Mouse (Mus musculus): ENCODE measurements around the gene Pdxdc1. TPM values are rescaled to one million over a fixed set of nuclear protein-coding genes. Genes with fewer than 3 reads are reported as not detected.
A peak's percentile ranks its signal among the peaks of the same experiment; 100 is the strongest.

The Pdxdc1 gene
- polyA plus RNA-seq, 1 experiment from 2014 or later, result 96.6 TPM

- Histone ChIP-seq H3K9me3 (no peaks in the 10 kb centered on the region), H3K27ac (no peak overlapping the region), H3K9ac (no peak overlapping the region), H3K4me3 (no peak overlapping the region), H3K27me3 (no peaks in the 10 kb centered on the region), H3K36me3 (peaks cover 85% of the 10 kb centered on the region), H3K4me1 (no peaks in the 10 kb centered on the region), H3K4me2 (replicated peaks) (no peak overlapping the region)
- 88% methylated on average over 7 of the region's 7 CpGs for WGBS
- no peak for ATAC-seq (ENCODE audit: insufficient number of reproducible peaks, insufficient read depth, low FRiP score, low TSS enrichment)
These were observed 62.9 kb downstream of the Pdxdc1 start for GRCm38 (mm10) chr16:13840056-13840455.

- Histone ChIP-seq H3K9ac (no peak overlapping the region), H3K27ac (no peak overlapping the region), H3K4me3 (no peak overlapping the region), H3K9me3 (no peaks in the 10 kb centered on the region), H3K4me1 (no peaks in the 10 kb centered on the region), H3K27me3 (no peaks in the 10 kb centered on the region), H3K4me2 (replicated peaks) (no peak overlapping the region), H3K36me3 (peaks cover 91% of the 10 kb centered on the region)
- WGBS, result 97% methylated on average over 5 of the region's 5 CpGs
- no peak for ATAC-seq (ENCODE audit: insufficient number of reproducible peaks, insufficient read depth, low FRiP score, low TSS enrichment)
These were observed 68.5 kb downstream of the Pdxdc1 start for GRCm38 (mm10) chr16:13834382-13834781.

GRCm38 (mm10) chr16:13831606-13832005, 71.3 kb downstream of the Pdxdc1 start:
- Histone ChIP-seq H3K4me1 (no peaks in the 10 kb centered on the region), H3K9me3 (no peaks in the 10 kb centered on the region), H3K27me3 (no peaks in the 10 kb centered on the region), H3K4me3 (no peak overlapping the region), H3K27ac (no peak overlapping the region), H3K9ac (no peak overlapping the region), H3K36me3 (peaks cover 89% of the 10 kb centered on the region), H3K4me2 (replicated peaks) (no peak overlapping the region)
- 92% methylated on average over 5 of the region's 5 CpGs for WGBS
- ATAC-seq (ENCODE audit: insufficient number of reproducible peaks, insufficient read depth, low FRiP score, low TSS enrichment), result no peak

GRCm38 (mm10) chr16:13830444-13830843, 72.5 kb downstream of the Pdxdc1 start:
- Histone ChIP-seq H3K4me2 (replicated peaks) (no peak overlapping the region), H3K27ac (no peak overlapping the region), H3K4me3 (no peak overlapping the region), H3K36me3 (peaks cover 78% of the 10 kb centered on the region), H3K9ac (no peak overlapping the region), H3K9me3 (no peaks in the 10 kb centered on the region), H3K27me3 (no peaks in the 10 kb centered on the region), H3K4me1 (peaks cover 4% of the 10 kb centered on the region; the same call in 1 of the 2 replicates)
- ATAC-seq (ENCODE audit: insufficient number of reproducible peaks, insufficient read depth, low FRiP score, low TSS enrichment), result no peak
- 88% methylated on average over 10 of the region's 10 CpGs for WGBS

- H3K4me3 ChIP-seq, result no peak overlapping the region
- H3K36me3 ChIP-seq, result peaks cover 49% of the 10 kb centered on the region
- H3K27ac ChIP-seq, result no peak overlapping the region
- no peaks in the 10 kb centered on the region for H3K27me3 ChIP-seq
- H3K9ac ChIP-seq, result no peak overlapping the region
- 85% methylated on average over 4 of the region's 4 CpGs for WGBS
- no peaks in the 10 kb centered on the region for H3K9me3 ChIP-seq
- no peak for ATAC-seq (ENCODE audit: insufficient number of reproducible peaks, insufficient read depth, low FRiP score, low TSS enrichment)
- H3K4me1 ChIP-seq, result peaks cover 4% of the 10 kb centered on the region; the same call in 1 of the 2 replicates
- no peak overlapping the region for H3K4me2 ChIP-seq (replicated peaks)
These were observed 76.4 kb downstream of the Pdxdc1 start for GRCm38 (mm10) chr16:13826511-13826910.

GRCm38 (mm10) chr16:13825781-13826490, 77.0 kb downstream of the Pdxdc1 start:
- H3K4me1 ChIP-seq, result peaks cover 4% of the 10 kb centered on the region; the same call in 1 of the 2 replicates
- H3K36me3 ChIP-seq, result peaks cover 45% of the 10 kb centered on the region
- 72% methylated on average over 7 of the region's 7 CpGs for WGBS
- no peak overlapping the region for H3K4me2 ChIP-seq (replicated peaks)
- H3K27me3 ChIP-seq, result no peaks in the 10 kb centered on the region
- no peak for ATAC-seq (ENCODE audit: insufficient number of reproducible peaks, insufficient read depth, low FRiP score, low TSS enrichment)
- no peak overlapping the region for H3K4me3 ChIP-seq
- H3K9ac ChIP-seq, result no peak overlapping the region
- no peaks in the 10 kb centered on the region for H3K9me3 ChIP-seq
- H3K27ac ChIP-seq, result no peak overlapping the region

- Histone ChIP-seq H3K9me3 (no peaks in the 10 kb centered on the region), H3K27ac (no peak overlapping the region), H3K4me3 (peak overlapping the region; percentile 81; the same call in 1 of the 2 replicates), H3K4me1 (peaks cover 20% of the 10 kb centered on the region), H3K27me3 (no peaks in the 10 kb centered on the region), H3K9ac (no peak overlapping the region), H3K4me2 (replicated peaks) (peak overlapping the region; percentile 67; the same call in 1 of the 2 replicates), H3K36me3 (peaks cover 13% of the 10 kb centered on the region)
- no peak for ATAC-seq (ENCODE audit: insufficient number of reproducible peaks, insufficient read depth, low FRiP score, low TSS enrichment)
- 98% methylated on average over 5 of the region's 5 CpGs for WGBS
These were observed 82.2 kb downstream of the Pdxdc1 start for GRCm38 (mm10) chr16:13820771-13821170.

GRCm38 (mm10) chr16:13819806-13820500, 83.0 kb downstream of the Pdxdc1 start:
- ATAC-seq (ENCODE audit: insufficient number of reproducible peaks, insufficient read depth, low FRiP score, low TSS enrichment), result no peak

GRCm38 (mm10) chr16:13819394-13819743, 83.6 kb downstream of the Pdxdc1 start:
- peak overlapping the region; percentile 97 for H3K27ac ChIP-seq
- peak overlapping the region; percentile 67 for H3K4me2 ChIP-seq (replicated peaks)
- WGBS, result under 1% methylated on average over 36 of the region's 36 CpGs
- peaks cover 17% of the 10 kb centered on the region for H3K4me1 ChIP-seq
- H3K4me3 ChIP-seq, result peak overlapping the region; percentile 81
- no peaks in the 10 kb centered on the region for H3K27me3 ChIP-seq
- ATAC-seq (ENCODE audit: insufficient number of reproducible peaks, insufficient read depth, low FRiP score, low TSS enrichment), result peak; percentile 61; the same call in 1 of the 2 replicates
- peak overlapping the region; percentile 78 for H3K9ac ChIP-seq
- peaks cover 26% of the 10 kb centered on the region for H3K36me3 ChIP-seq
- H3K9me3 ChIP-seq, result no peaks in the 10 kb centered on the region

More at GRCm38 (mm10) chr16:13819806-13820500, 83.0 kb downstream of the Pdxdc1 start:
- H3K27ac ChIP-seq, result peak overlapping the region; percentile 97; the same call in 1 of the 2 replicates
- H3K4me1 ChIP-seq, result peaks cover 17% of the 10 kb centered on the region
- H3K4me3 ChIP-seq, result peak overlapping the region; percentile 81
- peaks cover 22% of the 10 kb centered on the region for H3K36me3 ChIP-seq
- H3K4me2 ChIP-seq (replicated peaks), result peak overlapping the region; percentile 67
- no peaks in the 10 kb centered on the region for H3K9me3 ChIP-seq
- peak overlapping the region; percentile 78 for H3K9ac ChIP-seq
- H3K27me3 ChIP-seq, result no peaks in the 10 kb centered on the region
- 41% methylated on average over 12 of the region's 12 CpGs for WGBS

GRCm38 (mm10) chr16:13818560-13819393, 84.2 kb downstream of the Pdxdc1 start, which contains the start of gene Ntan1:
Gene Ntan1 (plus strand): TSS chr16:13818845.
- peaks cover 29% of the 10 kb centered on the region for H3K36me3 ChIP-seq
- WGBS, result under 1% methylated on average over 58 of the region's 58 CpGs
- peaks cover 17% of the 10 kb centered on the region for H3K4me1 ChIP-seq
- peak within 1 kb of the TSS; percentile 97 for H3K27ac ChIP-seq
- H3K4me3 ChIP-seq, result peak within 1 kb of the TSS; percentile 81
- no peaks in the 10 kb centered on the region for H3K9me3 ChIP-seq
- H3K4me2 ChIP-seq (replicated peaks), result peak within 1 kb of the TSS; percentile 67
- peak within 1 kb of the TSS; percentile 78 for H3K9ac ChIP-seq
- ATAC-seq (ENCODE audit: insufficient number of reproducible peaks, insufficient read depth, low FRiP score, low TSS enrichment), result peak; percentile 97
- H3K27me3 ChIP-seq, result no peaks in the 10 kb centered on the region

- Histone ChIP-seq H3K4me3 (no peak overlapping the region), H3K36me3 (peaks cover 78% of the 10 kb centered on the region), H3K27ac (no peak overlapping the region), H3K27me3 (no peaks in the 10 kb centered on the region), H3K9me3 (no peaks in the 10 kb centered on the region), H3K4me2 (replicated peaks) (no peak overlapping the region), H3K9ac (no peak overlapping the region), H3K4me1 (0 out of 2 replicates have a peak, but pooled peaks cover 2% of the 10 kb centered on the region)
- WGBS, result 90% methylated on average over 3 of the region's 3 CpGs
- ATAC-seq (ENCODE audit: insufficient number of reproducible peaks, insufficient read depth, low FRiP score, low TSS enrichment), result no peak
These were observed 89.7 kb downstream of the Pdxdc1 start for GRCm38 (mm10) chr16:13813200-13813599.
